Mouse (Mus musculus) heart, postnatal 0 days (tissue): ENCODE measurements around the gene Arhgef2.

Source experiments
- CTCF ChIP-seq: IDR thresholded peaks from 2 replicates; pipeline ENCODE4 v1.5.1; 2016; ENCODE audit warnings: antibody characterized with exemption, control low read depth, low read depth
- EP300 ChIP-seq: IDR thresholded peaks from 2 replicates; pipeline ENCODE4 v1.6.1; 2016; ENCODE audit warnings: antibody characterized with exemption, low read depth

DNA sequence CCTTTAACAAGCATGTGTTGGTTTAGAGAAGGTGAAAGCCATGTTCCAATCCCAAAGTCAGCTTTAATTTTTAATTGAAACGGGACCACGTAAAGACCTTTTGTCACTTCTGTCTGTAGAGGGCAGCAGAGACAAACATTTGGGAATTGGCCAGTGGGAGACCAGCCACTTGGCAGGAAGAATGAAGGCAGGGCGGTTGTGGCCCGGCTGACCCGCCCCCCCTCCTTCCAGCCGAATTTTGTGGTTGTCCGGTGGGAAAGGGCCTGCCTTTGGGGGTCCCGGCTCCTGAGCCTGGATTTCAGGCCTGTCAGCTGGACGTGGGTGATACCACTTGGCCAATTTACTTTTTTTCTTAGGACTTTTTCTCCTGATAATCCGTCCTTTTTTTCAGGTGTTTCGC, 71.6 kb downstream of the Arhgef2 start:
- TF ChIP-seq CTCF (peak; percentile 78), EP300 (no peak)
